Mouse (Mus musculus): Measurements from ENCODE around the gene Zbtb18. TPM values are rescaled to one million over a fixed set of nuclear protein-coding genes. Genes with fewer than 3 reads are reported as not detected.

Zbtb18 gene
- total RNA-seq (2014; rRNA removed) = 24.7 and 56.7 TPM in 2 replicates
- 3.5 and 3.6 TPM in 2 replicates for polyA plus RNA-seq (2015; fragmentation: Nextera tagmentation; extraction: Ambion mirVana)

DNA sequence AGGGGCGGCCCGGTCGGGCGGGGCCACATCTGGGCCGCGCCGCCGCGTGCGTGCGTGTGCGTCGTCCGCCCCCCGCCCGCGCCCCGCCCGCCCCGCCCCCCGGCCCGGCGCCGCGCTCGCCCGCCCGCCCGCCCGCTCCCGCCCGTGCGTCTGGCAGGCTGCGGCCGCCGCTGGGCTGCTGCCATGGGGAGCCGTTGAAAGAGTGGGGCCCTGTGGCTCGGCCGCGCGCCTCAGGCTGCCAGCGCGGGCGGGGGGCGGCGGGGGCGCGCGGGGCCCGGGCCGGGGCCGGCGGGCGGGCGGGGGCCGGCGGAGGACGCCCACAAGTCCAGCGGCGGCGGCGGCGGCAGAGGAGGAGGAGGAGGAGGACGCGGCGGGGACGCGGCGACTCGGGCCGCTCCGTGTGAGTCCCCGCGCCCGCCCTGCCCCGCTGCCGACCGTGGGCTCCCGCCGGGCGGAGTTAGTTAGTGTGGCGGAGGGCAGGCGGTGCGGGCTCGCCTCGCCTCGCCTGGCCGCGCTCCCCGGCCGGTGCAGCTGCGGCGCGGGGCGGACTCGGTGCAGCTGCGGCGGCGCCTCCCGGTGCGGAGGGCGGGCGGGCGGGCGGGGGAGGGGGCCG, at the start of gene Zbtb18:
Zbtb18 (plus strand) TSS at position 156 of the 613 bp plus-strand sequence.
- H3K4me3 ChIP-seq (ENCODE audit: low read depth, low read length) = peak within 1 kb of the TSS; percentile 84
- no peak for TF ChIP-seq CTCF (IDR thresholded peaks at IDR 0.05)
- H3K27me3 ChIP-seq (ENCODE audit: insufficient read depth, low read length) = no peaks in the 10 kb centered on the region
- H3K27ac ChIP-seq (ENCODE audit: low read depth, low read length) = peak within 1 kb of the TSS; percentile 80
- no peak for DNase-seq (ENCODE audit: low spot score)
- H3K4me1 ChIP-seq (ENCODE audit: insufficient read depth, low read length) = peaks cover 3% of the 10 kb centered on the region; the same call in 1 of the 2 replicates
- no peaks in the 10 kb centered on the region for H3K36me3 ChIP-seq (ENCODE audit: insufficient read depth, low read length)
- ATAC-seq (ENCODE audit: low FRiP score) = no peak; the same call in 1 of the 2 replicates
- peak within 1 kb of the TSS; percentile 83 for H3K4me2 ChIP-seq (ENCODE audit: low read depth, low read length, poor library complexity, severe bottlenecking)
- no peaks in the 10 kb centered on the region for H3K9me3 ChIP-seq (ENCODE audit: low read length)
- peak within 1 kb of the TSS; percentile 74 for H3K9ac ChIP-seq (replicated peaks; ENCODE audit: low read length, poor library complexity, severe bottlenecking)
- WGBS = 0% methylated on average over 2 of the region's 106 CpGs

GRCm38 (mm10) chr1:177397455-177397854, 44.7 kb upstream of the Zbtb18 start:
- no peak for TF ChIP-seq CTCF (IDR thresholded peaks at IDR 0.05)
- WGBS = 81% methylated on average over 1 of the region's 1 CpGs
- H3K27ac ChIP-seq (ENCODE audit: low read depth, low read length) = no peak overlapping the region
- H3K4me3 ChIP-seq (ENCODE audit: low read depth, low read length) = no peak overlapping the region
- no peaks in the 10 kb centered on the region for H3K36me3 ChIP-seq (ENCODE audit: insufficient read depth, low read length)
- H3K27me3 ChIP-seq (ENCODE audit: insufficient read depth, low read length) = no peaks in the 10 kb centered on the region
- no peak overlapping the region for H3K4me2 ChIP-seq (ENCODE audit: low read depth, low read length, poor library complexity, severe bottlenecking)
- no peaks in the 10 kb centered on the region for H3K9me3 ChIP-seq (ENCODE audit: low read length)
- ATAC-seq (ENCODE audit: low FRiP score) = no peak
- DNase-seq (ENCODE audit: low spot score) = no peak
- no peak overlapping the region for H3K9ac ChIP-seq (replicated peaks; ENCODE audit: low read length, poor library complexity, severe bottlenecking)
- H3K4me1 ChIP-seq (ENCODE audit: insufficient read depth, low read length) = no peaks in the 10 kb centered on the region

GRCm38 (mm10) chr1:177405170-177405569, 37.0 kb upstream of the Zbtb18 start:
- no peak for TF ChIP-seq CTCF (IDR thresholded peaks at IDR 0.05)
- 80% methylated on average over 6 of the region's 6 CpGs for WGBS
- H3K36me3 ChIP-seq (ENCODE audit: insufficient read depth, low read length) = no peaks in the 10 kb centered on the region

DNA sequence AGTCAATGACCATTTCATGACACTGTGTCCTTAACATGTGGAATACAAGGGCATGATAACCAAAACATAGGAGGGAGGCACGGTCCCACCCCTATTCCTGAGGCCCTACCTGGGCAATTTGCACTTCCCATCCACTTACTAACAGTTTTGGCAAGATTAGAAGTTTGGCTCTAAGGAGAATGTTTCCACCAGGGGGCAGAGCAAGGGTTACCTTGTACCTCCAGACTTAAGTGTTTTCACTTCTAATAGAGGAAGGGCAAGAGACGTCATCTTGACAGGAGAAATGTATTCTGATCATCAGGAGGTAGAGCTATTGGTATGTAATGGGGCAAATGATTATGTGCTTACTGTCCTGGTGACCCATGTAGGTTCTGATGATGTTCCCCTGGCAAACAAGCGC, 33.5 kb upstream of the Zbtb18 start:
- 90% methylated on average over 3 of the region's 3 CpGs for WGBS
- Histone ChIP-seq H3K4me2 (ENCODE audit: low read depth, low read length, poor library complexity, severe bottlenecking) (no peak overlapping the region), H3K27ac (ENCODE audit: low read depth, low read length) (no peak overlapping the region), H3K36me3 (ENCODE audit: insufficient read depth, low read length) (no peaks in the 10 kb centered on the region), H3K9me3 (ENCODE audit: low read length) (no peaks in the 10 kb centered on the region), H3K4me3 (ENCODE audit: low read depth, low read length) (no peak overlapping the region), H3K4me1 (ENCODE audit: insufficient read depth, low read length) (peaks cover 4% of the 10 kb centered on the region; the same call in 1 of the 2 replicates), H3K27me3 (ENCODE audit: insufficient read depth, low read length) (no peaks in the 10 kb centered on the region), H3K9ac (replicated peaks; ENCODE audit: low read length, poor library complexity, severe bottlenecking) (no peak overlapping the region)
- ATAC-seq (ENCODE audit: low FRiP score) (no peak), DNase-seq (ENCODE audit: low spot score) (no peak)
- TF ChIP-seq CTCF (IDR thresholded peaks at IDR 0.05) = peak; percentile 36; the same call in 1 of the 2 replicates

More at GRCm38 (mm10) chr1:177405170-177405569, 37.0 kb upstream of the Zbtb18 start:
- Histone ChIP-seq H3K27ac (ENCODE audit: low read depth, low read length) (no peak overlapping the region), H3K4me2 (ENCODE audit: low read depth, low read length, poor library complexity, severe bottlenecking) (no peak overlapping the region), H3K27me3 (ENCODE audit: insufficient read depth, low read length) (no peaks in the 10 kb centered on the region), H3K9ac (replicated peaks; ENCODE audit: low read length, poor library complexity, severe bottlenecking) (no peak overlapping the region), H3K4me3 (ENCODE audit: low read depth, low read length) (no peak overlapping the region), H3K9me3 (ENCODE audit: low read length) (no peaks in the 10 kb centered on the region), H3K4me1 (ENCODE audit: insufficient read depth, low read length) (no peaks in the 10 kb centered on the region)
- no peak for ATAC-seq (ENCODE audit: low FRiP score)
- no peak for DNase-seq (ENCODE audit: low spot score)

DNA sequence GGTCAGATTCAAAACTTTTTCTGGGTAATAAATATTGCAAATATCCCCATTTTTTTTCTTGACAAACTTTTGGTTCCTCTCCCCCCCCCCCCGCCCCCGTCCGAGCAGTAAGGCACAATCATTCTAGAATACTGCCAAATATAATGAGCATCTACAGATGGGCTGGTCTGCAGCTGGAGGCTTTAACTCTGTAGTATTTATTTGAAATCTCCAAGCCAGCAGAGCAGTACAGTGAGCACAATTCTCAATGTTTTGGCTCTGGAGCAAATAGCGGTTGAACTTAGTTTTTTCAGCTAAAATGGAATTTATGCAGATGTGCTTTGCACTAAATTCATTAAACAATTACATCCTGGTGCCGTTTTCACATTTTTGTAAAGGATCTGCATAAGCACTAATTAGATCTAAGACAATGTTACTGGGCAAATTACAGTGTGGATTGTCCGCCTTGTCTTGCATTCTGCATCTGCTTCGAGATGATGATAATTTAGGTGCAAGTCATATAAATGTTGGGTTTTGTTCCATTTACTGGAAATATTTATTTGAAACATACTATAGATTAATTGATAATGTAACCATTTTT, 31.3 kb upstream of the Zbtb18 start:
- Histone ChIP-seq H3K27me3 (ENCODE audit: insufficient read depth, low read length) (no peaks in the 10 kb centered on the region), H3K27ac (ENCODE audit: low read depth, low read length) (no peak overlapping the region)
- WGBS = 58% methylated on average over 7 of the region's 7 CpGs

More for the DNA sequence above, 31.3 kb upstream of the Zbtb18 start:
- Histone ChIP-seq H3K9me3 (ENCODE audit: low read length) (no peaks in the 10 kb centered on the region), H3K9ac (replicated peaks; ENCODE audit: low read length, poor library complexity, severe bottlenecking) (no peak overlapping the region), H3K4me3 (ENCODE audit: low read depth, low read length) (no peak overlapping the region), H3K36me3 (ENCODE audit: insufficient read depth, low read length) (no peaks in the 10 kb centered on the region), H3K4me2 (ENCODE audit: low read depth, low read length, poor library complexity, severe bottlenecking) (peak overlapping the region; percentile 37; the same call in 1 of the 2 replicates), H3K4me1 (ENCODE audit: insufficient read depth, low read length) (peaks cover 4% of the 10 kb centered on the region; the same call in 1 of the 2 replicates)
- no peak for TF ChIP-seq CTCF (IDR thresholded peaks at IDR 0.05)
- DNase-seq (ENCODE audit: low spot score) (no peak), ATAC-seq (ENCODE audit: low FRiP score) (no peak)

Data from midbrain, postnatal 0 days (tissue).